Mouse (Mus musculus) duodenum, adult 2 months (tissue): ENCODE results near the gene Catsperd. TPM values are rescaled to one million over a fixed set of nuclear protein-coding genes. Genes with fewer than 3 reads are reported as not detected.

Source experiments
- polyA plus RNA-seq: library from polyadenylated mRNA; depleted of rRNA; stranded (reverse); fragments of >200 nt; gene quantifications from 2 replicates; pipeline ENCODE4 v1.2.3, GENCODE M21; 2012; ENCODE audit warnings: low replicate concordance; rRNA removed

The Catsperd gene
- polyA plus RNA-seq, result 0.21 and 0.26 TPM in 2 replicates

DNA sequence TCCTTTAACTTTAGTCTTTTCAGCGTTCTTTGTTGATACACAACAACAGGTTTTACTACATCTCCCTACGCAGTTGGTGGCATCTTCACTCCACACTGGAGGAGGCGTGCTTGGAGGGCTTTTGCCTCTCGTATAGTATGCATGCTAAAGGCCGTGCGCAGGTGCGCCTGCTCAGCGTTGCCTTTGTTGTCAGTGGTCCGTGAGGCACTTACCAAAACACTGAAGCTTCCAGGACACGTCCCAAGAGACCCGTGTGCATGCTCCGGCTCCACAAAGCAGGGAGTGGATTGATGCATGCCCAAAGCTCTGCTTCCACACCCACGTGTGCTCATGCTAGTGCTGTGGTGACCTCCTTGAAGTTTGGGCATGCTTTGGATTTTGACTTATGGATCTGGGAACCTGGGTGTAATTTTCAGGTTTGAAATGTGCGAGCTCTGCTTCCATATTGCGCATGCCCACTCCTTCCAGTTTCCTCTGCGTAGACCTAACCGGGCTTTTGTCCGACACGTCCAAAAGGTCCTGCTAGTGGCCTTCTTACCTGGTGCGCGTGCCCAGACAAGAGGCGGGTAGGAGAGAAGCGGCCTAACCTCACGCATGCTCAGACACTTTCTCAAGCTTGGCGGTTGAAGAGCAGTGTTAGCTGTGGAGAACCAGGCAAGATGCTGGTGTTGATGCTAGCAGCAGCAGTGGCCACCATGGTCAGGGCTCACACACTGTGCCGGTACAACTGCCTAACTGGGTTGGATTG is at the start of gene Catsperd:
TSS of gene Catsperd (plus strand) at position 614 of the 748 bp plus-strand sequence.

GRCm38 (mm10) chr17:56584257-56585130 is 43.4 kb upstream of the Catsperd start, which contains the start of the genes Safb2 and Safb:
Gene Safb2 (minus strand): TSS chr17:56584585.
Gene Safb (plus strand): TSS chr17:56584825.

DNA sequence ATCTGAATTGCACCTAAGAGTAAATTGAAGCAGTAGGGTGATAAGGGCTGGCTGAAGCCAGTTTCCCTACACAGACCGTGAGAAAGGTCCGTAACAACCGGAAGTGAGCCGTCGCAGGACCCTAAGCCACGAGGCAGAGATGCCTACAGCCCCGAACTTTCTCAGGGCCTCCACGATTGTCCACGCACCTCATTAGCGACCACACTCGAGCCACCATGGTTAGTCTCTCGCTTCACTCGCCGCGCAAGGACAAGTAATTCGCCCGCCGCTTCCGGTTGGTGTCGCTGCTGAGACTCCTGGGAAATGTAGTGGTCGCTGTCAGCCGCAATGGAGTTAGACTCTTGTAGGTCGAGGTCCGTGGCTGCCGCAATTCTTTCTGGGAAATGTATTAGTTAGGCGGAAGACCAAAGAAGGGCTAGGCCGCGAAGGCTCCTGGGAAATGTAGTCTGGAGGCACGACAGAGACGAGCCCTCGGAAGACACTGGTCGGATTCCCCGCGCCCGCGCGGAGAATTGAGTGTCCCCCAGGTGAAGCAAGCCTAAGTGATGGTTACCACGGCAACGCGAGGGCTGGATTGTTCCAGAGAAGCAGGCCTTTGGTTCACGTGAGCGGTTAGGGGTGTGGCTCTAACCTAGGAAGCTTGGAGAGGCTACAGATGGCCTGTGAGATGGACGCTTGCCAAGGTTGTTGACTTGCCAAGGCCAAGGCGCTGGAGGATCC is 18.3 kb upstream of the Catsperd start, which contains the start of gene 2410015M20Rik:
TSS of gene 2410015M20Rik (minus strand) at position 320 of the 720 bp plus-strand sequence.

GRCm38 (mm10) chr17:56613236-56613844 is 14.6 kb upstream of the Catsperd start, which contains the start of gene Rpl36:
Gene Rpl36 (plus strand): TSS chr17:56613416.

GRCm38 (mm10) chr17:56626754-56627470 is 1.0 kb upstream of the Catsperd start, which contains the start of gene Lonp1:
Gene Lonp1 (minus strand): TSS chr17:56626887.

GRCm38 (mm10) chr17:56672941-56673646 is 45.2 kb downstream of the Catsperd start, which contains the start of gene Ranbp3:
Gene Ranbp3 (plus strand): TSS chr17:56673294.

Other genes with a start within 250 kb of the Catsperd start
- gene Ptprs, start 151.7 kb upstream of the Catsperd start, polyA plus RNA-seq, result 25.7 and 52.3 TPM in 2 replicates
- not detected in 2 replicates for gene Znrf4, start 115.7 kb upstream of the Catsperd start, polyA plus RNA-seq
- 2.0 and 4.9 TPM in 2 replicates for gene Gm20219, start 73.8 kb upstream of the Catsperd start, polyA plus RNA-seq
- gene Safb2, start 43.6 kb upstream of the Catsperd start, polyA plus RNA-seq, result 81.6 and 116 TPM in 2 replicates
- 94.0 and 121 TPM in 2 replicates for gene Safb, start 43.3 kb upstream of the Catsperd start, polyA plus RNA-seq
- 110 and 138 TPM in 2 replicates for gene 2410015M20Rik, start 18.4 kb upstream of the Catsperd start, polyA plus RNA-seq
- gene Rpl36, start 14.7 kb upstream of the Catsperd start, polyA plus RNA-seq, result 1,297 and 1,737 TPM in 2 replicates
- gene Lonp1, start 1.3 kb upstream of the Catsperd start, polyA plus RNA-seq, result 47.0 and 47.8 TPM in 2 replicates
- gene Ranbp3, start 45.2 kb downstream of the Catsperd start, polyA plus RNA-seq, result 54.2 and 59.4 TPM in 2 replicates
- gene Ndufa11, start 89.6 kb downstream of the Catsperd start, polyA plus RNA-seq, result 935 and 1,518 TPM in 2 replicates
- 12.6 and 14.3 TPM in 2 replicates for gene Vmac, start 89.9 kb downstream of the Catsperd start, polyA plus RNA-seq
- 42.6 and 69.2 TPM in 2 replicates for gene Nrtn, start 129.4 kb downstream of the Catsperd start, polyA plus RNA-seq
- 52.6 and 66.0 TPM in 2 replicates for gene Dus3l, start 136.6 kb downstream of the Catsperd start, polyA plus RNA-seq
- 6.7 and 10.7 TPM in 2 replicates for gene Prr22, start 142.1 kb downstream of the Catsperd start, polyA plus RNA-seq
- gene Rfx2, start 202.9 kb downstream of the Catsperd start, polyA plus RNA-seq, result 6.4 and 8.5 TPM in 2 replicates
- gene Acsbg2, start 246.3 kb downstream of the Catsperd start, polyA plus RNA-seq, result not detected in 2 replicates
- gene 1700061G19Rik, start 247.3 kb downstream of the Catsperd start, polyA plus RNA-seq, result 0.04 and 0.06 TPM in 2 replicates